Mouse (Mus musculus) cortical plate, adult 2 months (tissue): Measurements from ENCODE around the gene Casp1. TPM values are rescaled to one million over a fixed set of nuclear protein-coding genes. Genes with fewer than 3 reads are reported as not detected.

Experiments used
- H3K27ac ChIP-seq: fragments of 200-500 bp; 2 replicates; pipeline ENCODE4 v1.5.1; 2012; ENCODE audit warnings: low read length, control low read depth, inconsistent platforms; ENCODE audit not compliant: insufficient read depth
- H3K4me1 ChIP-seq: fragments of 200-500 bp; 2 replicates; pipeline ENCODE4 v1.6.1; 2011; ENCODE audit warnings: low read length; ENCODE audit not compliant: control insufficient read depth, insufficient read depth
- H3K4me3 ChIP-seq: fragments of 200-500 bp; 2 replicates; pipeline ENCODE4 v1.5.1; 2011; ENCODE audit warnings: mild to moderate bottlenecking, low read length, control low read depth; ENCODE audit not compliant: insufficient read depth
- CTCF ChIP-seq: fragments of 200-500 bp; IDR thresholded peaks from 2 replicates; pipeline ENCODE4 v1.5.1; 2011; ENCODE audit warnings: mild to moderate bottlenecking, control low read depth, low read length; ENCODE audit not compliant: insufficient read depth; ENCODE audit errors: extremely low read depth
- POLR2A ChIP-seq: fragments of 200-500 bp; IDR thresholded peaks from 2 replicates; pipeline ENCODE4 v1.6.1; 2011; ENCODE audit warnings: mild to moderate bottlenecking, low read length, control low read depth; ENCODE audit not compliant: insufficient read depth; ENCODE audit errors: extremely low read depth
- polyA plus RNA-seq: library from polyadenylated mRNA; depleted of rRNA; stranded (reverse); fragments of >200 nt; gene quantifications from 2 replicates; pipeline ENCODE4 v1.2.3, GENCODE M21; 2012; rRNA removed

Casp1 gene
- 2.3 and 2.4 TPM in 2 replicates for polyA plus RNA-seq

DNA sequence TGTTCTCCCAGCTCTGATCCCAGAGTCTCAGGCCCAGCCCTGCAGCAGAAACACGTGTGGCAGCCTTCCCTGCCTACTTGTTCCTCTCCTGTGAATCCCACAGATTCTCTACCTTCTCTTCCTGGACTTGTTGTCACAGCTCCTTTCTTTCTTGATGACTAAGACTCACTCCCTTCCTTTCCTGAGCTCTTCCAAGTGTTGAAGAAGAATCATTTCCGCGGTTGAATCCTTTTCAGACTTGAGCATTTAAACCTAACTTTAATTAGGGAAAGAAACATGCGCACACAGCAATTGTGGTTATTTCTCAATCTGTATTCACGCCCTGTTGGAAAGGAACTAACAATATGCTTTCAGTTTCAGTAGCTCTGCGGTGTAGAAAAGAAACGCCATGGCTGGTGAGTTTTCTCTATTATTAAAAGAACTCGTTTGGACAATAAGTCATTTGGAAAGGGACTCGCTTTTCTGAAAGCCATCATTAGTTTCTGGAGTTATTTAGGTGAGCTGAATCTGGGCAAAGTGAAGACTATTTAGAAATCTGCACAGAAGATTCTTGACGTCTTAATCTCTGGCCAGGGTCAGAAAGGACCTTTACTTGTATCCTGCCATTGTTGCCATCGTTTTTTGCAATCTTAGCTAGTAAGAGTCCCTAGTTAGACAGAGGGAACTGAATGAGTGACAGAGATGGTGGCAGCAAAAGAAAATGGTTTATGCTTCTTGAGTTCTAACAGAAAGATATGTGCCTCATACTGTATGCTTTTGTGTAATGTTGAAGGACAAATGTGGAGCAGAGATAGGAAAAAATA is at the start of gene Casp1:
Casp1 (plus strand) TSS at position 189 of the 803 bp plus-strand sequence.
- no peak within 1 kb of the TSS for H3K4me3 ChIP-seq
- no peak within 1 kb of the TSS for H3K27ac ChIP-seq
- no peaks in the 10 kb centered on the region for H3K4me1 ChIP-seq
- no peak for TF ChIP-seq CTCF
- no peak for TF ChIP-seq POLR2A

DNA sequence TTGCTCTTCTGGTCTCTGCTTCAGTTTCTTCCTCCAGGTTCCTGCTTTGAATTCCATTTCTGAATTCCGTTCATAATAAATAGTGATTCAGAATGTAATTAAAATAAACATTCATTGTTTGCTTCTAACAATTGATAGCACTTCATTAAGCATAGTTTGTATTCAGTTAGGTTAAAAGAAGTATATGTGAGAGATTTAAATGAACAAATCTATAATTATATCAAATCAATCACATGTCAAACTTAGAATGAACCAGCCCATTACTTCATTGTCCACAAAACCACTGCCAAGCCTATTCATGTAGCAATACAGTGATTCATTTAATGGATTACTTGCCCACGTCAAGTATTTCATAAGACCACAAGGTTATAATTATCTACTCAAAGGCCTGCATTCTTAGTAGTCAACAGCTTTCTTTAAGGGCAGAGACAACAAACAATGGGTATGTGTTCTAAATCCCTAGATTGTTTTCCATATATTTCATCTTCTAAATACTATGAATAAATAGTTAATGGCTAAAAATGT is 34.3 kb upstream of the Casp1 start:
- Histone ChIP-seq H3K4me3 (no peak overlapping the region), H3K27ac (no peak overlapping the region), H3K4me1 (no peaks in the 10 kb centered on the region)
- TF ChIP-seq CTCF (no peak), POLR2A (no peak)

GRCm38 (mm10) chr9:5270274-5270673 is 28.0 kb upstream of the Casp1 start:
- Histone ChIP-seq H3K4me1 (no peaks in the 10 kb centered on the region), H3K27ac (no peak overlapping the region), H3K4me3 (no peak overlapping the region)
- TF ChIP-seq POLR2A (no peak), CTCF (no peak)

- Histone ChIP-seq H3K27ac (no peak overlapping the region), H3K4me3 (no peak overlapping the region), H3K4me1 (no peaks in the 10 kb centered on the region)
- TF ChIP-seq CTCF = no peak
- no peak for TF ChIP-seq POLR2A
These were observed 27.4 kb upstream of the Casp1 start for GRCm38 (mm10) chr9:5270884-5271283.

DNA sequence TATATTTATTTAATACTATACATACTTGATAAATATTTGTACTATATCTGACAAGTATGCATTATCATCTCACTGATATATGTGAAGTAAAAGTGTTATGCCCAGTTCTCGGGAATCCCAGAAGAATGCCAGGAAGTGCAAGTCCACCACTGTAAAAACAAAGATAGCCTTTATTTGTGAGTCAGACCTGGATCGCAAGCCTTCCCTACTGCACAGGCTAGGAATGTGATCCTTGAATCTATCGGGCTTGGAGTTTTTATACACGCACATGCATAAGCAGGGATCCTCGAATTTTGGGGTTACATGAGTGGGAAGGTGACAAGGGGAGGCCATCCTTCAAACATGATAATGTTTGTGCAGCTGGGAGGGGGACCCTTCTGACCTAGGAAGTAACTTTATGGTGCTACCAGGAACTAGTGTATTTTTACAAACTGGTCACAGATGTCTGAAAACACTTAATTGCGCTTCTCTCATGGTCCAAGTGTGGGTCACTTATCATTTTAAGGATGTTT is 26.9 kb upstream of the Casp1 start:
- Histone ChIP-seq H3K27ac (no peak overlapping the region), H3K4me1 (no peaks in the 10 kb centered on the region), H3K4me3 (no peak overlapping the region)
- no peak for TF ChIP-seq POLR2A
- no peak for TF ChIP-seq CTCF

- Histone ChIP-seq H3K4me3 (no peak overlapping the region), H3K4me1 (no peaks in the 10 kb centered on the region), H3K27ac (no peak overlapping the region)
- TF ChIP-seq POLR2A (no peak), CTCF (no peak)
These were observed 12.2 kb upstream of the Casp1 start for GRCm38 (mm10) chr9:5286071-5286470.

DNA sequence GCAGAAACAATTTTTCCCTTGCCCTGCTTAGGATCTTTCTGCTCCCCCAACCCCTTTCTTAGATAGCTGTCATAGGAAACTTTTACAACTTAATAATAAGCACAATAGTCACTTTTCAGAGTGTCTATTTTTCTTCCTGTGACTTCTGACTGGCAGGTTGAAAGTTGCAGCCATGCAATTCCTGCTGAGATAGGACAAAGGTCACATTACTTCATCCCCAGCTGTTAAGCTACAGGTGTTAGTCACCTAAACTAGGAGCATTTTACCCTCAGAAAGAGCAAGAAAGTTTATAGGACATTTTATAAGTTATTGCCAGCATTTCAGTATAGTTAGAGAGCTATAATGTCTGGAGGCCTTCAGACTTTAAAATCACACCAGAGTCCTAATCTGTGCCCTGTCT is 11.7 kb upstream of the Casp1 start:
- Histone ChIP-seq H3K4me1 (no peaks in the 10 kb centered on the region), H3K4me3 (no peak overlapping the region), H3K27ac (no peak overlapping the region)
- no peak for TF ChIP-seq POLR2A
- TF ChIP-seq CTCF = no peak

GRCm38 (mm10) chr9:5296354-5297237 is 1.7 kb upstream of the Casp1 start:
- H3K27ac ChIP-seq = no peak overlapping the region
- TF ChIP-seq CTCF = no peak
- TF ChIP-seq POLR2A = no peak
- H3K4me3 ChIP-seq = no peak overlapping the region
- H3K4me1 ChIP-seq = no peaks in the 10 kb centered on the region

GRCm38 (mm10) chr9:5299132-5299381 is 740 bp downstream of the Casp1 start:
- no peak overlapping the region for H3K4me3 ChIP-seq
- H3K4me1 ChIP-seq = no peaks in the 10 kb centered on the region
- no peak for TF ChIP-seq CTCF
- TF ChIP-seq POLR2A = no peak
- no peak overlapping the region for H3K27ac ChIP-seq

GRCm38 (mm10) chr9:5308561-5308960 is 10.2 kb downstream of the Casp1 start, which contains the start of gene Casp4:
TSS of gene Casp4 (plus strand) at chr9:5308828.
- H3K4me1 ChIP-seq = no peaks in the 10 kb centered on the region
- TF ChIP-seq CTCF (no peak), POLR2A (no peak)
- no peak within 1 kb of the TSS for H3K27ac ChIP-seq
- no peak within 1 kb of the TSS for H3K4me3 ChIP-seq
